Mouse (Mus musculus) cerebellum, postnatal 25 days (tissue): ENCODE results near the gene Pcnx3.
"Not testable (repeated sequence)": the region's sequence is repeated elsewhere in the genome, so short reads cannot be mapped to it uniquely, and the experiment has no call there.

ENCODE experiments used
- DNase-seq, 2 experiments: peaks; one replicate each; pipeline ENCODE4 v3.0.0; 2021; ENCODE audit warnings: mixed read lengths in 2 of 2

Pcnx3 gene

DNA sequence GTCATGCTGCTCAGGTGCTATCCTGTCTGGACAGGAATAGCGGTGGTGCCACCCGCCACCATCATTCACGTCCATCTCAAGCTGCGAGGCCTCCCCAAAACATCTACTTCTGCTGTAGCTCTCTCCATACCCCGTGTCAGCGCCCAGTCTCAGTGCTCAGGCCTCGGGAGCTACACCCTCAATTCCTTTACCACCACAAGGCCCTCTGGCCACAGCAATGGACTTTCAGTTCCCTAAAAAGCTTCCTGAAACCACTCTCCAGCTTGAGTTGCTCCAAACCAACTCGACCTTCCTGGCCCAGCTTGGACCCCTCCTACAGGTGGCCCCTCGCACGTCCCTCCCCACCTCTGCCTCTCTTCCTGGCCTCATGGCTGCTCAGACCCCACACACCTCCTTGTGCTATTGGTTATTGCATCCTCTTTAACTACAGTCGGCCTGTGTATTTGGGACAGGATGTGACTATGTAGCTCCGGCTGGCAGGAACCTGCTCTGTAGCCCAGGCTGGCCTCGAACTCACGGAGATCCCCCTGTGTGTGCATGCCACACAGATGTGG, 23.3 kb upstream of the Pcnx3 start:
- no peak for DNase-seq

DNA sequence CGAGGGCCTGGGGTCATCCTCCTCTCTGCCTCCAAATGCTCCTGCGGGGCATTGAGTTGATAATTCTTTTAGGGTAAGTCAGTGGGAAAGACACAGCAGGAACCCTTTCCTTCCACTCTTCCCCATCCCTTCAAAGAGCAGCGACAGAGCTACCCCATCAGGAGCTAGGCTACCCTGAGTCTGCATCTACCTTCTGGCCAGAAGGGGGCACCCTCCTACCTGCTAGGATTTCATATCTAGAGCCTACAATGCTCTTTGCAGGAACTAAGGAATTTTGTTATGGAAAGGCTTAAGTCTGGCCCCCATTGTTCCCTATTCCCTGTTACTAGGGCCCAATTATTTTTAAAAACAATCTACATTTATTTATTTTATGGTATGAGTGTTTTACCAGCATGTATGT, 22.5 kb upstream of the Pcnx3 start:
- peak; percentile 73 to 89 for DNase-seq

DNA sequence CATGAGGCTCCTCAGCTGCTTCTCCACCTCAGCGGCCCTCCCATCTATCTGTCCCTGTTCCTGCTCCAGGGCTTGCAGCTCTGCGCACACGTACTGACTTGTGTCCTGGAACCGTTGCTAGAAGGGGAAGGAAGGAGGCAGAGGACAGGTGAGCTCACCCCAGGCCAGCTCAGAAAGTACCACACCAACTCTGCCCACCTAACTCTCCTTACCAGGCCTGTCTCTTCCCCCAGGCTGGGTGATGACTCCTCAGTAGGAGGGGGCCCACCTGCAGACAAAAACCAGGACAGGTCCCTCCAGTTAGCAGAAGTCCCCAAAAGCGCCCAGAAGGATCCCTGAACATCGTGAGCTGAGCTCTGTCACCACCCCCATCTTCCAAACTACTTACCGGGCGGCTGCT, 21.9 kb upstream of the Pcnx3 start:
- no peak for DNase-seq

GRCm38 (mm10) chr19:5710068-5710467, 21.4 kb upstream of the Pcnx3 start:
- no peak for DNase-seq

DNA sequence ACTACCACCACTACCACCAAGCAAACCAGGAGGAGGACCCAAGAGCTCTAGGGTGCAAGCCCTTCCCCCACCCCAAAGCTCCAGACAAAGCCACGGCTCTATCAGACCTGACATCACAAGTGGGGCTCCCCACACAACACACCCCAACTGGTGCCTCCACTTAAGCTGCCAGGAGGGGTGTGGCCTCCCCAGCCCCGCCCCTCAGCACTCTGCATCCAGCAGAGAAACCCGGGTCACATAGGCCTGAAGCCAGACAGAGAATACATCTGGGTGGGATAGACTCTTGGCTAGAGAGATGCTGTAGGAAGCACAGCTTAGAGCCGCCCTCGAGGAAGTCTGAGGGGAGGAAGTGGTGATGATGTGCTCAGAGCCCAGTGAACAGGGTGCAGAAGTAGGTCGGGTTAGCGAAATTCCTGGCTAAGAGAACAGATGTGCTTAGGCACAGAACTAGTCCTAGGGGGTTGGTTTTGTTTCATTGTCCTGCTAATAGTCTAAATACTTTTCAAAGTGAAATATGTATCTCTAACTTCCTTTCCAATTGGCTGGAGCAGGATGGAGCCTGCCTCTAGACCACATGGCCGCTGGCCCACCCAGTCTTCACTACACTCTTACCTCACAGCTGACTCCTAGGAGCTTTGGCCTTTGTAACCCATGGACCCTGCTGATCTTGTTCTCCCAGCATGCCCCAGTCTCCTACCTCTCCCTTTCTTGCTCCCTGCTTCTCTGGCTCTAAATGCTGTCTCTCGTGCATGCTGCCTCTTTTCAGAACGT, 16.3 kb upstream of the Pcnx3 start:
- no peak for DNase-seq

DNA sequence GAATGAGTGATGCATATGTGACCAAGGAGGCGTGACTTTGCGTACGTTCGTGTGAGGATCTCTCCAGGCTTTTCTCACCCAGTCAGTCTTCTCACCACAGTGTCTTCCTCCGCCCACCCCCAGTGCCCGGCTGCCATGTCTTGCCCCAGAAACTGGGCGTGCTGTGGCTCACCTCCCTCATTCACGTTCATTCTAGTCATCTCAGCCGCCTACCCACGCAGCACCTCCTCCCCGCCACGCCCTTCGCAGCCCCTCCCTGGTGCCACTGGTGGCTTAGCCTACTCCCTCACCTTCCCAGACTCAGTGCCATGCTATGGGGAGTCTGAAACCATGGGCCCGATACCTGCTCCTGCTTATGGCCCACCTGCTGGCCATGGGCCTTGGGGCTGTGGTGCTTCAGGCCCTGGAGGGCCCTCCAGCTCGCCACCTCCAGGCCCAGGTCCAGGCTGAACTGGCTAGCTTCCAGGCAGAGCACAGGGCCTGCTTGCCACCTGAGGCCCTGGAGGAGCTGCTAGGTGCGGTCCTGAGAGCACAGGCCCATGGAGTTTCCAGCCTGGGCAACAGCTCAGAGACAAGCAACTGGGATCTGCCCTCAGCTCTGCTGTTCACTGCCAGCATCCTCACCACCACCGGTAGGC, 15.6 kb upstream of the Pcnx3 start, which contains the start of gene Kcnk7:
TSS of gene Kcnk7 (plus strand) at position 205 of the 638 bp plus-strand sequence.
- DNase-seq, result no peak

DNA sequence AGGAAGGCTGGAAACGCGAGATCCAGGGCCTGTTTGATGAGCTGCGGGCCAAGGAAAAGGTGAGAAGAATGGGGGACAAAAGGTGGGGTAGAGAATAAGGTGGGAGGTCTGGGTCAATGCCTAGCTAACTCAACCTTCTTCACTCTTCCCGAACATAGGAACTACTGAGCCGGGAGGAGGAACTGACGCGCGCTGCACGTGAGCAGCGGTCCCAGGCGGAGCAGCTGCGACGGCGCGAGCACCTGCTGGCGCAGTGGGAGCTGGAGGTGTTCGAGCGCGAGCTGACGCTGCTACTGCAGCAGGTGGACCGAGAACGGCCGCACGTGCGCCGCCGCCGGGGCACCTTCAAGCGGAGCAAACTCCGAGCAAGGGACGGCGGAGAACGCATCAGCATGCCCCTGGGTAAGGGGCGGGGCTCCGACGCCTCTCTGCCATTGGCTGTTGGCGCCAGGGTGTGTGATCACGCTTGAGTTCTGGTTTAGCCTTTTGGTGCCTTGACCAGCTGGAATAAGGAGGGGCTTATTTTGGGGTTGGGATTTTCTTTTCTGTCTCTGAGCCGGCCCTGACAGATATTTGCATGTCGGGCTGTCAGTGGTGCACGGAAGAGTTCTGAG, 7.2 kb upstream of the Pcnx3 start:
- DNase-seq, result peak; percentile 26 to 29

GRCm38 (mm10) chr19:5693801-5694200, 5.1 kb upstream of the Pcnx3 start:
- no peak for DNase-seq

DNA sequence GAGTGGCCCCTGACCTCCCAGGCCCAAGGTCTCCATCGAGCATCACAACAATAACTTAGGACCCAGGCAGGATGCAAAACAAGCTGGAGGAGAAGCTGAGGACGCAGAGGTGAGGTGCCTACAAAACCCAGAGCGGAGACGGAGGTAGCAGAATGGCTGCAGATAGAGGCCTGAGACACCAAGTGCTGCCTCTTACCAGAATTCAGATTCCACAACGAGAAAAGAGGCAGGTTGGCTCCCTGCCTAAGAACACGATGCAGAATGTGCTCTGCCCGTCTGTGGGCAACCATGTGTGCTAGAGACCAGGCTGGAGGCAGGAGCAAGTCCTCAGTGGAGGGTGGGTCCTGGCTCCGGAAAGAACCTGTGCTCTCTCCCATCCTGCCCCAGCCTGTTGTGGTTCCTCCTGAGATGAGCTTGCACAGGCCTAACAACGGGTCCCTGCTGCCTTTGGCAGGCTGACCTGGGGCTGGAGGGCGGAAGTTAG, 4.2 kb upstream of the Pcnx3 start:
- DNase-seq, result peak in 1 of 2 experiments; percentile 37

DNA sequence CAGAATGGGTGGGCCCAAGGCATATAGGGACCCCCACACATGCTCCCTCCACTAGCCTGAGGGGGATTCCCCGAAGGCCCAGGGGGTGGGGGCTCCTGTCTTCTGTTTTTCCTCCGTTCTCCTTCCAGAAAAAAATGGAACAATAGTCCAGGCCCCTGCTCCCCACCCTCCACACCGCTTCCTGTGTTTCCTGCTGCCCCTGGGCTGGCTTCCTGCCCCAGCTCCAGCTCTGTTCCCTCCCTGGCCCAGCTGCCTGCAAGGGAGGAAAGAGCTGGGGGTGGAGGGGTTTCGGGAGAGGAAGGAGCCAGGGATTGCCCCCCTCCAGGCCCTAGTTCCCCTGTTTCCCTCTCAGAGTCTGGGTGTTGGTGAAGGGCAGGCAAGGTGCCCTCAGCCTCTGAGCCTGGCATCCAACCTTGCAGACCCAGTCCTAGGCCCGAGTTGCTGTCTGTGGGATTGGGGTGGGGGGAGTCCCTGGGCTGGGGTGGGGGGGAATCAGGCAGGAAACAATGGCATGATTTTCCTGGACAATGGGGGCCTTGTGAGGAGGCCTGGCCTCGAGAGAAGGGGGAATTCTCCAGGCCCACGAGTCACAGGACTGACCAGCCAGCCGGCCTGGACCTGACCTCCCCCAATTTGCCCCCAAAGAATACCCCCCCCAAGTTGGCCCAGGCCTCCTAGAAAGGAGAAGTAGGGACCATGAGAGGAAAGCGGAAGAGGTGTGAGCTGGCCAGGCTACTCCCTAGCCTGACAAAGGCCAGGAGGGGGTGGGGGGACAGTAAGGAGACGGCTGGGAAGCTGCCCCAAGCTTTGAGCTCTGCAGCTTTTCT, 3.6 kb upstream of the Pcnx3 start:
- DNase-seq, result peak in 1 of 2 experiments; percentile 29

- DNase-seq, result no peak
Observed at GRCm38 (mm10) chr19:5691601-5692000, 2.9 kb upstream of the Pcnx3 start.

- peak in 1 of 2 experiments; percentile 58 for DNase-seq
Observed at GRCm38 (mm10) chr19:5690343-5690735, 1.6 kb upstream of the Pcnx3 start.

DNA sequence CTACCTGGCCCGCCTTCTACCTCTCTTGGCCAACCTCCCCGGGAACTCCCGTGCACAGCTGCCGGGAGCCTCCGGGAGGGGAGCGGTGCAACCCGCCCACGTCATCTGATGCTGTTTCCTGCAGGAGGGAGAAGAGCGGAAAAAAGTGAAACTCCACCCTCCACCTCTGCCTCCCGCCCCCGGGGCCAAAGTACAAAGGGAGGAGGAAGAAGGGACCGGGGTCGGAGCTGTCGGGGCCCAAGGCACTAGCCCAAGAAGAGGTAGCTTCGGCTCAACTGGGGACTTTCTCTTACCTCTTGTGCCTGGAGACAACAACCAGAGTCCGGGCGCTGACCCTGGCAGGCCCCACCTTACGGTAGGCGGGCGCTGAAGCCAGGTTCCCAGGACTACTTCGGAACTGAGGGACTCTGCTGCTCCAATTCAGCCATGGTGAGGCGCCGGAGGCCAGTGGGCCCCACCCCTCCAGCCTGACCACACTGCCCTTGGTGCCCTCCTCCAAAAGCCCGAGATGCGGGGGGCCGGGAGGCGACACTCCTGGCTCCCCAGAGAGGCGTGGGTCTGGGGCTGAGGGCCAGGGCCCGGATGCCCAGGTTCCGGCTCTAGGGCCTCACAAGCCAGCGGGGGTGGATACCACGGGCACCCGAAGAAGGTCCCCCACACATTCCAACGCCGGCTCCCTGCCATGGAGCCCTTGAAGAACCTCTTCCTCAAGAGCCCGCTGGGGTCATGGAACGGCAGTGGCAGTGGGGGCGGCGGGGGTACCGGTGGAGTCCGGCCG, 1.0 kb upstream of the Pcnx3 start:
- DNase-seq, result peak; percentile 75 to 79

- DNase-seq, result no peak
Observed at GRCm38 (mm10) chr19:5689088-5689428, 350 bp upstream of the Pcnx3 start.

GRCm38 (mm10) chr19:5687738-5688137, 970 bp downstream of the Pcnx3 start:
- DNase-seq, result no peak

GRCm38 (mm10) chr19:5686954-5687353, 1.8 kb downstream of the Pcnx3 start:
- DNase-seq, result not testable (repeated sequence)

DNA sequence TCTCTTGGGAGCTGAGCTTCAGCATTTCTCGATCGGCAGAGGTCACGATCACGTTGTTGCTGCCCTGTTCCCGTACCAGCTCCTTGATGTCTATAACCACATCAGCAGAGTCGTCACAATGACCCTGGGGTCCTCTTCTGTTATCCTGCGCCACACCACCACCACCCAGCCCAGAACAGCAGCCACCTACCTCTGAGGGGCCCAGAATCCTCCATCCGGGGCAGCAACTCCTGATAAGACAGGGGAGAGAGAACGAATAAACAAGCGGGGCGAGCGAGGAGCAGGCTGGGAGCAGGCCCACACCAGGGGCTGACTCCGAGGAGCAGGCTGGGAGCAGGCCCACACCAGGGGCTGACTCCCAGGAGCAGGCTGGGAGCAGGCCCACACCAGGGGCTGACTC, 2.3 kb downstream of the Pcnx3 start:
- no peak for DNase-seq

DNA sequence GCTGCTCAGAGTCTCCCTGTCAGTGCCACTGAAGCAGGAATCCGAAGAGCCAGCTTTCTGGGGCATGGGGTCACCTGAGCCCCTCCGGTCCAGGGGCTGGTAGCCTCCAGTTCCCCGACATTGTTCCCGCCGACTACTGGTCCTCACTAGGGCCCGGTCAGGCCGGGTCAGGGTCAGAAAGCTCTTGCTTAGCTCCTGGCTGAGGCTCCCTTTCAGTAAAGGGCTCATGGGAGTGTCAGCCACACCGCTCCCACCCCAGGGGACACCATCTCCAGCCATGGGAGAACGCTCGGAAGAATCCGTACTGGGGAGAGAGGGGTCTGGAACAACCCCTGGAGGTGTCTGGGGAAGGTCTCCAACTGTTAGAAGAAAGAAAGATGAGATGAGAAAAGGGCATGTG, 2.8 kb downstream of the Pcnx3 start:
- no peak for DNase-seq

GRCm38 (mm10) chr19:5685431-5685830, 3.3 kb downstream of the Pcnx3 start:
- no peak for DNase-seq

DNA sequence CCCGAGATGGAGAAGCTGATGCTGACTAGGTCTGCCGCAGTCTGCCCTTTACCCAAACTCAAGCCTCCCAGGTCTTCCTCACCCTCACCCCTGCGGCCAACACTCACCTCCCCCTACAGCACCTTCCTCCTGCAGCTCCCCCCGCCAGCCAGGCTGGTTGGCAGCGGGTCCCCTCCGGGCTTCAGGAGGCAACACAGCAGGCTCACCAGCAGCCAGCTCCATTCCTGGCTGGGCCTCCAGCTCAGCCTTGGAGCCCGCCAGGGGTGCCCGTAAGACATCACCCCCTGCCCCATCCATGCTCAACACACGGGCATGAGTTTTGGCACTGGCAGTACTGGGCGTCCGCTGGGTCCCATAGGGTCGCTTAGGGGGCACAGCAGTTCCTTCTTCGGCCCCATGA, 3.7 kb downstream of the Pcnx3 start:
- no peak for DNase-seq

- DNase-seq, result no peak
Observed at GRCm38 (mm10) chr19:5684236-5684635, 4.5 kb downstream of the Pcnx3 start.

DNA sequence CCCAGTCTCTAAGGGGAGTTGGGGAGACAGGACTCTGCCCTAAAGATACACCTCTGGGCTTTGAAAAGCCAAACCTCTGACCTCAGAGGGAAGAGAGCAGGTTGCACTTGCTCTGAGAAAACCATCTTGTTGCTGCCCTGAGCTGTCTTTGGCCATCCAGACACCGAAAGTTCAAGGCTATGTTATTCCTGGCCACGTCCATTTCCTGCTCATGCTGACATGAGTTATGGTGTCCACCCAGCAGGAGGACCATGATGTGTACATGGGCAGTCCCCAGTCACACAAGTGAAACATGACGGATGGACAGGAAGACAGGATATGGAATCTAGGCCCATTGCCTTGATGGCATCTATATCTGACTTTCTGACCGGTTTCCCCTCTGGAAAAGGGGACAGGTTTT, 8.3 kb downstream of the Pcnx3 start:
- no peak for DNase-seq
